Mouse (Mus musculus): Measurements from ENCODE around the gene Hoxd10. TPM values are rescaled to one million over a fixed set of nuclear protein-coding genes. Genes with fewer than 3 reads are reported as not detected.

Gene Hoxd10
- polyA plus RNA-seq (2014; fragmentation: Illumina TruSeq; extraction: RNeasy Lipid Tissue Mini Kit (QIAGEN cat#74804); ENCODE audit: low read depth, low replicate concordance), result 0.29 TPM

GRCm38 (mm10) chr2:74691022-74691951, at the start of gene Hoxd10:
Hoxd10 (plus strand) TSS chr2:74691924.

GRCm38 (mm10) chr2:74659507-74660005, 32.2 kb upstream of the Hoxd10 start, which contains the start of gene Evx2:
Evx2 (minus strand) TSS chr2:74659557.

GRCm38 (mm10) chr2:74667842-74668357, 23.8 kb upstream of the Hoxd10 start, which contains the start of gene Hoxd13:
Hoxd13 (plus strand) TSS chr2:74668310.

GRCm38 (mm10) chr2:74674881-74675665, 16.7 kb upstream of the Hoxd10 start, which contains the start of gene Hoxd12:
Hoxd12 (plus strand) TSS chr2:74675013.

GRCm38 (mm10) chr2:74678891-74679595, 12.7 kb upstream of the Hoxd10 start, which contains the start of gene Hoxd11:
Hoxd11 (plus strand) TSS chr2:74679557.

GRCm38 (mm10) chr2:74697567-74698121, 5.9 kb downstream of the Hoxd10 start, which contains the start of gene Hoxd9:
Hoxd9 (plus strand) TSS chr2:74697727.

GRCm38 (mm10) chr2:74704393-74704998, 12.8 kb downstream of the Hoxd10 start, which contains the start of gene Hoxd8:
Hoxd8 (plus strand) TSS chr2:74704615.

GRCm38 (mm10) chr2:74711721-74712621, 20.2 kb downstream of the Hoxd10 start, which contains the start of the genes Hoxd3 and Hoxd4:
Hoxd3 (plus strand) TSS chr2:74711927.
Hoxd4 (plus strand) TSS chr2:74711929.

GRCm38 (mm10) chr2:74726551-74726950, 34.8 kb downstream of the Hoxd10 start, which contains the start of gene Gm28230:
Gm28230 (plus strand) TSS chr2:74726728.

Other genes with a start within 250 kb of the Hoxd10 start
- gene Lnpk, start 112.5 kb upstream of the Hoxd10 start, polyA plus RNA-seq (2014; fragmentation: Illumina TruSeq; extraction: RNeasy Lipid Tissue Mini Kit (QIAGEN cat#74804); ENCODE audit: low read depth, low replicate concordance), result 47.4 TPM
- gene Evx2, start 32.4 kb upstream of the Hoxd10 start, polyA plus RNA-seq (2014; fragmentation: Illumina TruSeq; extraction: RNeasy Lipid Tissue Mini Kit (QIAGEN cat#74804); ENCODE audit: low read depth, low replicate concordance), result not detected
- not detected for gene Hoxd13, start 23.6 kb upstream of the Hoxd10 start, polyA plus RNA-seq (2014; fragmentation: Illumina TruSeq; extraction: RNeasy Lipid Tissue Mini Kit (QIAGEN cat#74804); ENCODE audit: low read depth, low replicate concordance)
- not detected for gene Hoxd12, start 16.9 kb upstream of the Hoxd10 start, polyA plus RNA-seq (2014; fragmentation: Illumina TruSeq; extraction: RNeasy Lipid Tissue Mini Kit (QIAGEN cat#74804); ENCODE audit: low read depth, low replicate concordance)
- not detected for gene Hoxd11, start 12.4 kb upstream of the Hoxd10 start, polyA plus RNA-seq (2014; fragmentation: Illumina TruSeq; extraction: RNeasy Lipid Tissue Mini Kit (QIAGEN cat#74804); ENCODE audit: low read depth, low replicate concordance)
- 2.2 TPM for gene Hoxd9, start 5.8 kb downstream of the Hoxd10 start, polyA plus RNA-seq (2014; fragmentation: Illumina TruSeq; extraction: RNeasy Lipid Tissue Mini Kit (QIAGEN cat#74804); ENCODE audit: low read depth, low replicate concordance)
- gene Hoxd8, start 12.7 kb downstream of the Hoxd10 start, polyA plus RNA-seq (2014; fragmentation: Illumina TruSeq; extraction: RNeasy Lipid Tissue Mini Kit (QIAGEN cat#74804); ENCODE audit: low read depth, low replicate concordance), result 46.0 TPM
- gene Hoxd3, start 20.0 kb downstream of the Hoxd10 start, polyA plus RNA-seq (2014; fragmentation: Illumina TruSeq; extraction: RNeasy Lipid Tissue Mini Kit (QIAGEN cat#74804); ENCODE audit: low read depth, low replicate concordance), result 0.99 TPM
- gene Hoxd4, start 20.0 kb downstream of the Hoxd10 start, polyA plus RNA-seq (2014; fragmentation: Illumina TruSeq; extraction: RNeasy Lipid Tissue Mini Kit (QIAGEN cat#74804); ENCODE audit: low read depth, low replicate concordance), result 5.1 TPM
- gene Gm28230, start 34.8 kb downstream of the Hoxd10 start, polyA plus RNA-seq (2014; fragmentation: Illumina TruSeq; extraction: RNeasy Lipid Tissue Mini Kit (QIAGEN cat#74804); ENCODE audit: low read depth, low replicate concordance), result 0.35 TPM
- gene Hoxd1, start 71.1 kb downstream of the Hoxd10 start, polyA plus RNA-seq (2014; fragmentation: Illumina TruSeq; extraction: RNeasy Lipid Tissue Mini Kit (QIAGEN cat#74804); ENCODE audit: low read depth, low replicate concordance), result not detected
- gene Mtx2, start 133.9 kb downstream of the Hoxd10 start, polyA plus RNA-seq (2014; fragmentation: Illumina TruSeq; extraction: RNeasy Lipid Tissue Mini Kit (QIAGEN cat#74804); ENCODE audit: low read depth, low replicate concordance), result 252 TPM